Mouse (Mus musculus) cerebellum, adult 11 months (tissue): ENCODE measurements at regions not wholly inside any gene's neighbourhood (a gene's known extent, or its start where the extent isn't known, plus 50 kb on each side); places are given as distances from the start of the nearest gene placed in this dataset.

Source experiments
- DNase-seq: peaks from one replicate; pipeline ENCODE4 v3.0.0; 2022

DNA sequence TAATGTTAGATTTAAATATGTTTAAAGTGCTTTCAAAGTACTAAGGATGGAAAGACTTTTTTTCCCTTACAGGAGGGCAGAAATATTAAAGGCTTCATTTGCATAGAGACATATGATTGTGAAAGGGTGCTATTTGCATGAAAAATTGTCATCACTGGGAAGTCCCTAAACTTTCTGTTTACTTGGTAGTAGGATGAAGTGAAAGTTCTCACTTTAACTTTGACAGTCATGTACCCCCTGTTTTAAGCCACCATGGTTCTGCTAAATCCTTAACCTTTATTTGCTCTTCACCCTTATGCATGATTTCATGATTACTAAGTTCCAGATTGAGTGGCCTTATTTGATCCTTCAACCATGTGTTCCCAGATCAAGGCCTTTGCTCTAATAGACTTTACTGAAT lies 132.6 kb upstream of the Egfl6 start:
- DNase-seq: no peak

DNA sequence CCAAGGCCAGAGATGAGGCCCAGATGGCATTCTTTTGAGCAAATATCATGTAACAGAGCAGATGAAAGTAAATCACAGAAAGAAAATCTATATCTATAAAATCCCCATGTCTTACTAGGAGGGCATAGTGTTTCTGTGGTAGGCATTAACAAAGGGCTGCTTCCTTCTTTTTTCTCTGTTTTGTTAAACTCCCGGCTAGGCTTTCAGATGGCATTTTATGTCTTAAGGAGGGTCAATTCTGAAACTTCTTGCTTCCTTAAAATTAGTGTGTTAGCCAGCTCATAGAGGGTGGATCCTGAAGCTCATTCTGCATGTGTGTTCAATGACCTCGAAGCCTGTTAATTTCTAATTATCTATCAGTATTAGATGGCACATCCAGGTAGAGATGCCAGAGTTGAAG lies 123.8 kb upstream of the Egfl6 start:
- DNase-seq: no peak

DNA sequence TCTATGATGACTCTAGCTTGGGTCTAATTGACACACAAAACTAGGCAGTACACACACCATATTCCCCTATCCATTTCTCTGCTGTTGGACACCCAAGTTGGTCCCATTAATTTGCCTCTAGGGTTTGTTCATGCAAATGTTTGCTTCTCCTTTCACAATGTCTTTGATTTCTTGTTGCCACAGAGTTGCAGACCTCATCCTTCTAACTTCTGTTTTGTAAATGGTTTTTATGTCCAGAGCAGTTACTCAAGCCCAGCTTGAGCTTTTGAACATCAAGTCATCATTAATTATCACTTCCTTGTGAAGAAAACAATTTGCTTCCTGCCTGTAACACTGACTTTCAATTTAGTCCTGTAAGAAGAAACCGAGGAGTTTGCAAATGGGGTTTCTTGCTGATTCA lies 122.6 kb upstream of the Egfl6 start:
- no peak for DNase-seq

DNA sequence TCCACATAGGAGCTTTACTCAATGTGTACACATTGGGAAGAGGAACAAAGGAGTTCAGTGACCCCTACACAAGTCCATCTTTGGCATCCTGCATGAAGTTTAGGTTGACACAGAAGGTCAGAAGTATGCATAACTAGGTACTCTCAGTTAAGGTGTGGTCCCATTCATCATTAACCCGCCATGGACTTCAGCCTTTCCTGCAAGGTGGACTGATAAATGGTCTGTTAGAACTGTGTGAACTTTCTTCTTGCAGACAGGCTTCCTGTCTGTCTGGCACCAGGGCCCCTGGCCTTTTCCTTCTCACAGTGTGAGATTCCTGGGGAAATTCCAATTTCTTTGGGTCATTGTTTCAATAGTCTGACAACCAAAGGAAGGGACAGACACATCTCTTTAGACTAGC lies 121.5 kb upstream of the Egfl6 start:
- no peak for DNase-seq

DNA sequence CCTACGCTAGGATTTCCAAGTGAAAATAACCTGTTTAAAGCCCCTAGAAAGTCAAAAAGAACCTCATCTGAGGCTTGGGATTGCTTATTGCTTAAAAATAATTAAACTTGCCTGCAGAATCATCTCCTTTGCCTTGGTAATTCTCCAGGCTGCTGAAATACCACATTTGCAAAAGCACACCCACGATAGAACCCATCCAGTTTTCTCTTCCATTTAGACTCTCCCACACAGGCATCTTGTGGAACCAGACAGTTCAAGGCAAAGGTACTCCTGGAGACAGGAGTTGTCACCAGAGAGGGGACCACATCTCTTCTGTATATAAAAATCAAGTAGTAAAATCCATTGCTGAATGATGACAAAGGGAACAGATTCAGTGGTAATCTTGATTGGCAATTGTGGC lies 118.8 kb upstream of the Egfl6 start:
- no peak for DNase-seq

DNA sequence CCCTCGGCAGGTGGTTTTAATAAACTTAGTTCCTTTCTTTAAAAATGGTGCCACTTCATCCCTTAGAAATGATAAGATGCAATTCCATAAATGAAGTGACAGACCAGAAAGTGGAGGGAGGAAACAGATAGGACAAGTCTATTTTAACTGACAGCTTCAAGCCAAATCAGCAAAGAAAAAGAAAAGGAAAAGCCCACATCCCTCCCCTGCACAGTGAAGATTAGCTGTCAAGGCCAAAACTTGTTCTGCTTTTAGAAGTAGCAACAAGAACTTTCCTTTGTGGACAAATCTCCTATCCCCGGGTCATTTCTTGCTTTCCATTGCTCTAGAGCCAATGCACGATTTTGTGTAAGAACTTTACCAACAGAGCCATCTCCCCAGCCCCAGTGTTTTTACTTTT lies 108.7 kb upstream of the Egfl6 start:
- no peak for DNase-seq

DNA sequence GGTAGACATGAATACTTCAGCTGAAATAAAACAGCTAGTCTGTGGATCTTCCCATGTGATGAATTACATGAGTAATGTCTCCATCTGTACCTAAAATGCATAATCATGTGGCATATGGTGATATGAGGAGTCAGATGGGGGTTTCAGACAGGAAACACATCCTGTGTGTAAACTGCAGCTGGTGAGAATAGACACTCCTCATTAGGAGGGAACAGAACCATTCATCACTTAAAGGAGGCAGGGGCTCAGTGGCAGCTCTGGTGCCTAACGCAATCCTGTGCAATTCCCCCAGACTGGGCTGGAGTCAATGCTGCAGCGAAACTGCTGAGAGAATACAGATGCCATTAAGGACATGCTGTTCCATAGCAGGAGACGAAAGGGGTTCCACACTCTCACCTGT lies 103.3 kb upstream of the Egfl6 start:
- DNase-seq: no peak

DNA sequence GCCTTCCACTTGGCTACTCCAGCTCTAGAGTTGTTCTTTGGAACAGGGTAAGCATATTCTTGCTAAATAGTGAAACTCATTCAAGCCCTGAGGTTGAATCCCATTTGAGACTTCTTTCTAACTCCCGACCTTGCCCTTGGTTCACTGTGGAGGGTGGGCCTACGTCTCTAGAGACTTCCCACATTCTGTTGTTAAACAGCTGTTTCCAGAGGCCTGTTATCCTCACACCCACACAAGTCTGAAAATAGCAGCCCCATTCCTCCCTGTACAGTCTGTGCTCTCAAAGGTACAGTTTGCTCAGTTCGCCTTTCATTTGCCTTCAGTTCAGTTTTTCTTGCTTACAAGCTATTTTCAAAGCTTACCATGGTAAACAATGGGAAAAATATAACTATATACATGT lies 87.9 kb upstream of the Egfl6 start:
- DNase-seq: no peak

DNA sequence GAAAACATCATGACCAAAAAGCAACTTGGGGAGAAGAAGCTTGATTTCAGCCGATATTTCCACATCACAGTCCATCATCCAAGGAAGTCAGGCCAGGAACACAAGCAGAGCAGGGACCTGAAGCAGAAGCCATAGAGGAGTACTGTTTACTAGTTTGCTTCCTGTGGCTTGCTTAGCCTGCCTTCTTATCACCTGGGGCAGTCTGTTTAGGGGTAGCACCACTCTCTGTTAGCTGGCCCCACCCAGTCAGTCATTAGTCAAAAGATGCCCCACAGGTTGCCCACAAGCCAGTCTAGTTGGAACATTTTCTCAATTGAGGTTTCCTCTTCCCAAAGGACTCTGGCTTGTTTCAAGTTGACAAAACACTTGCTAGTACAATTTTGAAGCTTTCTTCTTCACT lies 87.1 kb upstream of the Egfl6 start:
- DNase-seq: no peak

DNA sequence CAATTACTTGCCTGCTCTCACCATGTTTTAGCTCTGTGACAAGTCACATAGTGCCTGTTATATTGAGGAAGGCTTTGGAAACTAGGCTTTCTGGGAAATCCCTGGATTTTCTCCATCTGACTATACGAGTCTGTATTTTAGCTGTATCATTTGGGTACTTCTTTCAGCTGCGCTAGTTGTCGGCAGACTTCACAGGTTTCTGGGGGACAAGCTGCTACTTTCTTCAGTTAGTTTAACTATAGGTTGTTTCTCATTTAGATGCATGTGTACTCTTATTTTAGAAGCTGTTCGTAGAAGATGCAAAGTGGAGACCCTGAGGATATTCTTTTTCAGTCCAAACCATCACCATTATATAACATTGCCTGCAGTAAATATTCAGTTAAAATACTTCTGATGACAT lies 86.3 kb upstream of the Egfl6 start:
- DNase-seq: no peak

DNA sequence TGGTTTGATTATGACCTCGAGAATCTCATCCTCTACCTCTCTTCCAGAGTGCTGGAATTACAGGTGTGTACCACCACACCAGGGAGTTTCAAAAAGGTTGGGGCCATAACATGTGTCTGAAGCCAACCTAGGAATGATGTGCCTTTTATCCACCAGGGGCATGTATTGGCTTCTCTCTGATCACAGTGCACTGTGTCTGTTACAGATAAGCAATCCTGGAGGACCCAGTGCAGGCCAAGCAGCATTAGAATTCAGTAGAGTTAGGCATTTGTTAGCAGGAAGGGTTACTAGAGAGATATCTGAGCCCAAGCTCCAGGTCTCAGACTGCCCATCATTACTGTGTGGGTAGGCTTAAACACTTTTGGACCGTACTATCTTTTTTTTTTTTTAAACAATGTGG lies 80.8 kb upstream of the Egfl6 start:
- no peak for DNase-seq

DNA sequence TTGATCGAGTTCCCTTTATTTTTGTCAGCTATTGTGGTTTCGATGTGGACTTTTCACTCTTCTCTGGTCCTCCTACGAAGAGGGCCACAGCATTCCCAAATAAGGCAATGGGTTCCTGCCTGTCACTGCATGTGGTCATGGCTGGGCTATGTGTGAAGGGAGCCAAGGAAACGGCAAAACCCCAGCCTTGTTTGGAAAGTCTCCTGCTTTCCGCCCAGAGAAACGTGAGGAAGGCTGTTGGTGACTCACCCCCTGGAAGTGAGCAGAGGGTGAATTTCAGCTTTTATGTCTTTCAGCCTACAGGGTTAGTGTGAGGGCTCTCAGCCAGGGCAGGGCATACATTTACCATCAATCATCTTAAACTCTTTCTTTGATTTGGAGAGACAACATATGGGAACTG lies 76.3 kb upstream of the Egfl6 start:
- DNase-seq: peak; percentile 3

DNA sequence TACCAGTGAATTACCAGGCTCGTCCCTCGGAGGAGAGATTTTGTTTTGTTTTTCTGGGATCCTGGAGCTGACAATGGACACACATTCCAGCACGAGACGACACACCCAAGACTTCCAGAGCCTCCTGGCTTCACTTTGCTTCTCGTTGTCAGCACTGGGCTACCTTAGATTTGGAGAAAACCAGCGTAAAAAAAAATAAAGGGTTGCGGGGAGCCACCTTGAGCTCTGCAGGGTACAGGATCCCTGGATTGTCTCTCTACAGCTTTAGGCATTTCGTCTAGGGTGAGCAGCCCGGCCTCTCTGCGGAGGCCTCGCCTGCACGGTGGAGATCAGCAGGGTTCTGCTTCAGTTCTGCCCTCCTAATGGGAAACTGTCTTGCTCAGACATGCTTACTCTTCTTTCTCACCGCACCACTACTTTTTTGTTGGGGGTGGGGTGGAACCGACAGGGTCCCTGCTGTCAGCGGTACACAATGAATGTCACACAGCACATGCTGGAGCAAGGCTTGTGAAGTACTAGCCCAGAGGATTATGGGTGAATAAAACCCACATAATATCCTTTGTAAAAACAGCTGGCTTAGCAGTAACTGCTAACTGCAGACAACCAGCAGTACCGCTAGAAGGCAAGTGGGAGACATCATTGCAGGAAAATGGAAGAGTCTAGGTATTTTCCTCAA lies 75.7 kb upstream of the Egfl6 start:
- no peak for DNase-seq

DNA sequence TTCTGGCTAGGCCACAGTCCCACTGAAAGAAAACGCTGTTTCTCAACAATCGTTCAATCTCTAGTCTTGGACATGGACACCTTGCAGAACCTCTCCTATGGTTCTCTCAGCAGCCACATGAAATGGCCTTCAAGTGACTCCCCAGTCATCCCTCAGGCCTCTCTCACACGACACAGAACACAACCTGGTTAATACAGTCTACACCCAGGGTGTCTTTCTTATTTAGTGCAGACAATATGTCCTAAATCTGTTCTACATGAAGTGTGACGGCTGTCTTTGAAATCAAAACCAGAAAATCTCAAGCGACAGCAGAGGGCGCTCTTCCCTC lies 75.2 kb upstream of the Egfl6 start:
- peak; percentile 51 for DNase-seq

DNA sequence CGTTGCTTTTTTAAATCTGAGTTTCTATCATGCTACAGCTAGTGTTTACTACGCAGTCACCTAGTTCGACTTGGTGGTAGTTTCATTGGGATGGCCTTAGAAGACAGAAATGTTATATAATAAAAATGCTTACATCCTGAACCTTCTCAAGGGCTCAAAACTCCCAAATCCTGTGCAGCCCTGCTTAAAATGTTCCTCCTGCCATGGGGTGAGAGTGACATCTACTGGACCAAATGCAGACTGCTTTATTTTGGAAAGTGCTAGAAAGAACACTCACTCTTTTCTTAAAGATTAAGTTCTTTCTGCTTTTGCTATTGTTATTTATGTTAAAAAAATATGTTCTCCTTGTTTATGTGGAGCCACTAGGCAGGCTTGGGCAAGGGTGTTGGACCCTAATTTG lies 66.9 kb upstream of the Egfl6 start:
- DNase-seq: no peak

DNA sequence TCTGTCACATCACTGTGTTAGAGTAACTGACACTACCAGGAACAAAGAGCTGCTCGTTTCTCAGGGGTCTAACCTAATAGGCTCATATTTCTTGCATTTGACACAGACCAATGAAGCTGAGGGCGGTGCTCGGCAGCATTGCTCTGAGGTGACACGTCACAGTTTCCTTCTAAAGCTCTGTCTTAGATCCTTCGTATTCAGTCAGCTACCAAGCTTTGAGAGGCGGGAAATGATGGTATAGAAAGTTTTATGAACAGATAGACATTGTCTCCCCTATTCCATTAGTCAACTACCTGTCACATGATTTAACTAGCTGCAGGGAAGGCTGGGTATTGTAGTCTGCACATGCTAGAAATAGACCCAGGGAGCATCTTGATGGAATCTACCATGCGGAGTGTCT lies 60.2 kb upstream of the Egfl6 start:
- no peak for DNase-seq

DNA sequence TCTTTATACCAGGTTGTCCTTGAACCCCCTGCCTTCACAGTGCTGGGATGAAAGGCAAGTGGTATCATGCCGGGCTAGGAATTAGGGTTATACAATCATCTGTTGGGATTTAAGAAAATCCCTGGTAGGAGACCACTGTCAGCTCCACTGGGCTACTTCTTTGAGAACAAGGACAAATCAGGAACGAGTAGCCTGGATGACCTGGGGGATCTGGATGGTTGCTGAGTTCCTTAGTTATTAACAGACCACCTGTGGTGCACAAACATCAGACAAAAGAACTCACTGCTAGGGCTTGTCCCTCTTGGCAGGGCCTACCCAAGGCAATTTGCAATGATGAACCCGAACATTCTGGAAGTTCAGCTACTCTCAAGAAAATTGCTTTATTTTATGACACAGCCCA lies 55.7 kb upstream of the Egfl6 start:
- no peak for DNase-seq

DNA sequence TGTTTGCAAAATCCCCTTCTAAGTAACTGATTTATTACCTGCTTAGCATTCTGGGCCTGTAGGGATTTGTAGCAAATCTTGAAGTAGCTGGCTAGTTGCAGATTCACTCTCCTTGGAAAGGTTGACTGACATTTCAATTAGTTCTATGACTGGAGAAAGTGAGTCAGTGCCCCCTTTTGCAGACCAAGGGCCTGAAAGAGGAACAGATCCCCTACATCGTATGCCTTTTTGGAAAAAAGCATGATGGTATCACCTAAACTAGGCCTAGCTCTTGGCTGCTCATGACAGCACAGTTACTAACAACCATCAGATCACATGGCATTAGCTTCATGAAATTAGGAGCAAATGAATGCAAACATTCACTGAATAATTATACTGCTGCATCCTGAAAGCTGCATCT lies 54.7 kb upstream of the Egfl6 start:
- no peak for DNase-seq
